Mouse (Mus musculus) lung, embryonic 14.5 days (tissue): ENCODE measurements around the gene 4930572O03Rik. TPM values are rescaled to one million over a fixed set of nuclear protein-coding genes. Genes with fewer than 3 reads are reported as not detected.
"Not testable (repeated sequence)": the region's sequence is repeated elsewhere in the genome, so short reads cannot be mapped to it uniquely, and the experiment has no call there.

Experiments
- ATAC-seq: fragments of 200-750 bp; cut with Nextera tagmentation; 2 replicates; pipeline ENCODE4 v1.8.0; 2017; ENCODE audit warnings: mild to moderate bottlenecking, moderate TSS enrichment, moderate library complexity; ENCODE audit not compliant: insufficient read depth
- DNase-seq: peaks from one replicate; pipeline ENCODE4 v3.0.0-alpha.2; 2015
- H3K27ac ChIP-seq: fragments of 300-500 bp; sonication (generic); 2 replicates; pipeline ENCODE4 v1.5.1; 2014; ENCODE audit warnings: low read depth, mild to moderate bottlenecking, moderate library complexity
- H3K27me3 ChIP-seq: fragments of 300-500 bp; sonication (generic); 2 replicates; pipeline ENCODE4 v1.6.1; 2014; ENCODE audit warnings: low read length, control low read depth; ENCODE audit not compliant: insufficient read depth
- H3K36me3 ChIP-seq: fragments of 300-500 bp; sonication (generic); 2 replicates; pipeline ENCODE4 v1.6.1; 2014; ENCODE audit warnings: control low read depth; ENCODE audit not compliant: insufficient read depth
- H3K4me1 ChIP-seq: fragments of 300-500 bp; sonication (generic); 2 replicates; pipeline ENCODE4 v1.6.1; 2014; ENCODE audit warnings: antibody characterized with exemption, control low read depth; ENCODE audit not compliant: insufficient read depth
- H3K4me2 ChIP-seq: fragments of 300-500 bp; sonication (generic); 2 replicates; pipeline ENCODE4 v1.6.1; 2014; ENCODE audit warnings: mild to moderate bottlenecking
- H3K4me3 ChIP-seq: fragments of 300-500 bp; sonication (generic); 2 replicates; pipeline ENCODE4 v1.5.1; 2014; ENCODE audit warnings: low read depth, low read length
- H3K9ac ChIP-seq: fragments of 300-500 bp; sonication (generic); 2 replicates; pipeline ENCODE4 v1.6.1; 2014
- H3K9me3 ChIP-seq: fragments of 300-500 bp; sonication (generic); 2 replicates; pipeline ENCODE4 v1.6.1; 2016; ENCODE audit warnings: low read depth, low read length, control low read depth
- WGBS: fragments of 180-500 bp; shearing (Covaris S2); extraction: QIAGEN DNeasy Blood & Tissue Kit; methylation state at CpG from one replicate; pipeline ENCODE4 v1.1.7; 2014; 5-methylcytosine and 5-hydroxymethylcytosine counted together
- polyA plus RNA-seq: library from polyadenylated mRNA; unstranded; fragments of >200 nt; fragmentation: Nextera tagmentation; extraction: Ambion mirVana; gene quantifications from 2 replicates; pipeline ENCODE4 v1.2.1, GENCODE M21; 2014

Gene 4930572O03Rik
- polyA plus RNA-seq, 1 experiment from 2014 or later: not detected

DNA sequence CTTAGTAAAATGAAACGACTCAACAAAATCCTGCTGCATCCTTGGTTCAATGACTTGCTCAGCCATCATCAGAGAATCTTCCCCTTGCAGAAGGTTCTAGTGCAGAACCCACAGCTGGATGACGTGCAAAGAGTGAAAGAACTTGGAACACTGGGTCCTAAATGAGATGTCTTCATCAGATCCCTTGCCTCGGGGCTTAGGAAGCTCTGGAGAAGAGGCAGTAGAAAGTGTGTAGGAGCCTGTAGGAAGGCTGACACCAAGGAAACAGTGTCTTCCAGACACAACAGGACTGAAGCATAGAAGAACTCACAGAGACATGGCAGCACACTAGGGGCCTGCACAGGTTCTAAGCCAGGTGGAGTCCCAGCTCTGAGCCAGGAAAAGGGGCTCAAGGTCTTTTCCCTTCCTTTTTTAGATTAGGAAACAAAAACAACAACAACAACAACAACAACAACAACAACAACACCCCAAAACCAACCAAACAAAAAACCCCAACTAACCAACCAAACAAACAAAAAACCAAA, 54.4 kb downstream of the 4930572O03Rik start:
- DNase-seq: peak; percentile 5
- H3K9ac ChIP-seq, H3K4me3 ChIP-seq, ATAC-seq, H3K4me1 ChIP-seq, H3K27ac ChIP-seq, H3K27me3 ChIP-seq, H3K36me3 ChIP-seq, H3K4me2 ChIP-seq: not testable (repeated sequence)
- H3K9me3 ChIP-seq: peaks cover 12% of the 10 kb centered on the region; the same call in 1 of the 2 replicates
- WGBS: 57% methylated on average over 3 of the region's 3 CpGs

Other genes with a start within 250 kb of the 4930572O03Rik start
- gene Gm21149, start 180.5 kb downstream of the 4930572O03Rik start, polyA plus RNA-seq: not detected in 2 replicates
- not detected in 2 replicates for gene Gm21190, start 127.8 kb downstream of the 4930572O03Rik start, polyA plus RNA-seq
- gene Gm21083, start 79.7 kb downstream of the 4930572O03Rik start, polyA plus RNA-seq: not detected in 2 replicates
- not detected in 2 replicates for gene Speer4d, start 38.0 kb downstream of the 4930572O03Rik start, polyA plus RNA-seq
- gene Speer4c, start 57.2 kb upstream of the 4930572O03Rik start, polyA plus RNA-seq: not detected in 2 replicates